Mouse (Mus musculus) cortical plate, adult 2 months (tissue): Measurements from ENCODE around the gene Palld. TPM values are rescaled to one million over a fixed set of nuclear protein-coding genes. Genes with fewer than 3 reads are reported as not detected.

Experiments
- H3K27ac ChIP-seq: fragments of 200-500 bp; 2 replicates; pipeline ENCODE4 v1.5.1; 2012; ENCODE audit warnings: low read length, control low read depth, inconsistent platforms; ENCODE audit not compliant: insufficient read depth
- H3K4me1 ChIP-seq: fragments of 200-500 bp; 2 replicates; pipeline ENCODE4 v1.6.1; 2011; ENCODE audit warnings: low read length; ENCODE audit not compliant: control insufficient read depth, insufficient read depth
- H3K4me3 ChIP-seq: fragments of 200-500 bp; 2 replicates; pipeline ENCODE4 v1.5.1; 2011; ENCODE audit warnings: mild to moderate bottlenecking, low read length, control low read depth; ENCODE audit not compliant: insufficient read depth
- CTCF ChIP-seq: fragments of 200-500 bp; IDR thresholded peaks from 2 replicates; pipeline ENCODE4 v1.5.1; 2011; ENCODE audit warnings: mild to moderate bottlenecking, control low read depth, low read length; ENCODE audit not compliant: insufficient read depth; ENCODE audit errors: extremely low read depth
- POLR2A ChIP-seq: fragments of 200-500 bp; IDR thresholded peaks from 2 replicates; pipeline ENCODE4 v1.6.1; 2011; ENCODE audit warnings: mild to moderate bottlenecking, low read length, control low read depth; ENCODE audit not compliant: insufficient read depth; ENCODE audit errors: extremely low read depth
- polyA plus RNA-seq: library from polyadenylated mRNA; depleted of rRNA; stranded (reverse); fragments of >200 nt; gene quantifications from 2 replicates; pipeline ENCODE4 v1.2.3, GENCODE M21; 2012

The Palld gene
- polyA plus RNA-seq, 1 experiment = 3.5 TPM

- TF ChIP-seq CTCF = no peak
- no peak for TF ChIP-seq POLR2A
- Histone ChIP-seq H3K4me3 (no peak overlapping the region), H3K27ac (no peak overlapping the region), H3K4me1 (no peaks in the 10 kb centered on the region)
These were observed 190.1 kb downstream of the Palld start for GRCm38 (mm10) chr8:61712426-61712825.

GRCm38 (mm10) chr8:61708586-61709305 lies 193.7 kb downstream of the Palld start:
- TF ChIP-seq CTCF (no peak), POLR2A (no peak)
- no peaks in the 10 kb centered on the region for H3K4me1 ChIP-seq
- no peak overlapping the region for H3K4me3 ChIP-seq
- H3K27ac ChIP-seq = no peak overlapping the region

GRCm38 (mm10) chr8:61705491-61705890 lies 197.0 kb downstream of the Palld start:
- H3K27ac ChIP-seq = no peak overlapping the region
- H3K4me1 ChIP-seq = no peaks in the 10 kb centered on the region
- TF ChIP-seq POLR2A (no peak), CTCF (no peak)
- no peak overlapping the region for H3K4me3 ChIP-seq

- no peak overlapping the region for H3K4me3 ChIP-seq
- no peak overlapping the region for H3K27ac ChIP-seq
- no peak for TF ChIP-seq CTCF
- no peak for TF ChIP-seq POLR2A
- no peaks in the 10 kb centered on the region for H3K4me1 ChIP-seq
These were observed 200.4 kb downstream of the Palld start for GRCm38 (mm10) chr8:61702122-61702521.

GRCm38 (mm10) chr8:61700932-61701681 lies 201.4 kb downstream of the Palld start:
- no peaks in the 10 kb centered on the region for H3K4me1 ChIP-seq
- TF ChIP-seq POLR2A = no peak
- TF ChIP-seq CTCF = no peak
- no peak overlapping the region for H3K4me3 ChIP-seq
- no peak overlapping the region for H3K27ac ChIP-seq

GRCm38 (mm10) chr8:61700298-61700697 lies 202.2 kb downstream of the Palld start:
- Histone ChIP-seq H3K4me1 (no peaks in the 10 kb centered on the region; the same call in none of the 2 replicates), H3K4me3 (no peak overlapping the region), H3K27ac (no peak overlapping the region)
- TF ChIP-seq POLR2A = no peak
- 0 out of 2 replicates have a peak, but pooled peaks have one; percentile 17 for TF ChIP-seq CTCF

GRCm38 (mm10) chr8:61698959-61699358 lies 203.5 kb downstream of the Palld start:
- no peak overlapping the region for H3K27ac ChIP-seq
- TF ChIP-seq POLR2A (no peak), CTCF (no peak)
- H3K4me3 ChIP-seq = no peak overlapping the region
- H3K4me1 ChIP-seq = no peaks in the 10 kb centered on the region; the same call in none of the 2 replicates

GRCm38 (mm10) chr8:61697728-61698385 lies 204.6 kb downstream of the Palld start:
- TF ChIP-seq POLR2A (no peak), CTCF (no peak)
- H3K27ac ChIP-seq = no peak overlapping the region

GRCm38 (mm10) chr8:61696846-61697455 lies 205.5 kb downstream of the Palld start:
- TF ChIP-seq CTCF = no peak
- TF ChIP-seq POLR2A = no peak
- H3K4me1 ChIP-seq = no peaks in the 10 kb centered on the region; the same call in none of the 2 replicates
- no peak overlapping the region for H3K27ac ChIP-seq
- no peak overlapping the region for H3K4me3 ChIP-seq

More at GRCm38 (mm10) chr8:61697728-61698385, 204.6 kb downstream of the Palld start:
- H3K4me1 ChIP-seq = no peaks in the 10 kb centered on the region; the same call in none of the 2 replicates
- no peak overlapping the region for H3K4me3 ChIP-seq
